1 mouse cellular context compared by ENCODE assay signal in genomic region chr4:154913845-154914244, GRCm38 (mm10).
TF ChIP-seq lines count a peak whose summit lies in the region.

No protein-coding gene starts in this region.

TF ChIP-seq in CH12.LX, 34 proteins besides CTCF, POLR2A, EP300 and RAD21:
- TF ChIP-seq TCF12 (IDR thresholded peaks at IDR 0.05; ENCODE audit: low read depth, low read length) (peak; percentile 66), POLR2AphosphoS2 (IDR thresholded peaks at IDR 0.05; ENCODE audit: low read depth, low read length) (peak; percentile 84; the same call in 1 of the 2 replicates), MAZ (IDR thresholded peaks at IDR 0.05; ENCODE audit: low read depth, low read length) (0 out of 2 replicates have a peak, but pooled peaks have one; percentile 42), PAX5 (IDR thresholded peaks at IDR 0.05; ENCODE audit: low read length) (no peak), SMC3 (IDR thresholded peaks at IDR 0.05; ENCODE audit: low read depth, low read length) (peak; percentile 9), TBP (conservative IDR thresholded peaks at IDR 0.05; ENCODE audit: low read depth, low read length) (peak; percentile 91), MAX (IDR thresholded peaks at IDR 0.05; ENCODE audit: low read length) (peak; percentile 36; the same call in 1 of the 2 replicates), MYC (IDR thresholded peaks at IDR 0.05; ENCODE audit: low read depth, low read length) (peak; percentile 43; the same call in 1 of the 2 replicates), NELFE (IDR thresholded peaks at IDR 0.05; ENCODE audit: low read depth, low read length) (0 out of 2 replicates have a peak, but pooled peaks have one; percentile 28), ZC3H11A (IDR thresholded peaks at IDR 0.05; ENCODE audit: low read depth, low read length) (no peak), MEF2A (IDR thresholded peaks at IDR 0.05; ENCODE audit: borderline replicate concordance, low read depth, low read length) (peak; percentile 57; the same call in 1 of the 2 replicates), BHLHE40 (IDR thresholded peaks at IDR 0.05; ENCODE audit: low read depth, low read length) (no peak), IRF4 (IDR thresholded peaks at IDR 0.05; ENCODE audit: low read depth, low read length) (0 out of 2 replicates have a peak, but pooled peaks have one; percentile 36), USF1 (IDR thresholded peaks at IDR 0.05; ENCODE audit: low read depth, low read length) (no peak), CHD1 (IDR thresholded peaks at IDR 0.05; ENCODE audit: low read depth, low read length) (no peak), ELF1 (IDR thresholded peaks at IDR 0.05; ENCODE audit: low read depth, low read length) (no peak), ZMIZ1 (IDR thresholded peaks at IDR 0.05; ENCODE audit: low read depth, low read length) (peak; percentile 51)
TF ChIP-seq in CH12.LX: peak in this region for 11.
